Mouse (Mus musculus) forebrain, embryonic 11.5 days (tissue): Measurements from ENCODE around the gene Ampd3. TPM values are rescaled to one million over a fixed set of nuclear protein-coding genes. Genes with fewer than 3 reads are reported as not detected.
A peak's percentile ranks its signal among the peaks of the same experiment; 100 is the strongest.

Experiments
- ATAC-seq: fragments of 200-750 bp; cut with Nextera tagmentation; replicated peaks from 2 replicates; pipeline ENCODE4 v1.8.0; 2017; ENCODE audit warnings: moderate TSS enrichment; ENCODE audit not compliant: low FRiP score
- DNase-seq: peaks from one replicate; pipeline ENCODE4 v3.0.0-alpha.2; 2017; ENCODE audit warnings: low spot score
- H3K27ac ChIP-seq: fragments of 300-500 bp; sonication (generic); 2 replicates; pipeline ENCODE4 v1.5.1; 2014; ENCODE audit warnings: low read depth, low read length
- H3K27me3 ChIP-seq: fragments of 300-500 bp; sonication (generic); 2 replicates; pipeline ENCODE4 v1.6.1; 2014; ENCODE audit warnings: mild to moderate bottlenecking, low read length, mixed read lengths; ENCODE audit not compliant: control insufficient read depth, insufficient read depth
- H3K36me3 ChIP-seq: fragments of 300-500 bp; sonication (generic); 2 replicates; pipeline ENCODE4 v1.6.1; 2014; ENCODE audit warnings: mild to moderate bottlenecking, low read length, moderate library complexity, mixed read lengths; ENCODE audit not compliant: control insufficient read depth, insufficient read depth
- H3K4me1 ChIP-seq: fragments of 300-500 bp; sonication (generic); replicated peaks from 2 replicates; pipeline ENCODE4 v1.6.1; 2014; ENCODE audit warnings: low read length, mixed read lengths; ENCODE audit not compliant: control insufficient read depth, insufficient read depth
- H3K4me2 ChIP-seq: fragments of 300-500 bp; sonication (generic); 2 replicates; pipeline ENCODE4 v1.6.1; 2014; ENCODE audit warnings: low read depth, mild to moderate bottlenecking, low read length, moderate library complexity, mixed read lengths; ENCODE audit not compliant: severe bottlenecking
- H3K4me3 ChIP-seq: fragments of 300-500 bp; sonication (generic); 2 replicates; pipeline ENCODE4 v1.5.1; 2014; ENCODE audit warnings: low read depth, low read length
- H3K9ac ChIP-seq: fragments of 300-500 bp; sonication (generic); 2 replicates; pipeline ENCODE4 v1.6.1; 2014; ENCODE audit warnings: low read length
- H3K9me3 ChIP-seq: fragments of 300-500 bp; sonication (generic); 2 replicates; pipeline ENCODE4 v1.6.1; 2016; ENCODE audit warnings: low read length, mixed read lengths; ENCODE audit not compliant: control insufficient read depth
- WGBS: fragments of 180-500 bp; shearing (Covaris S2); extraction: QIAGEN DNeasy Blood & Tissue Kit; methylation state at CpG from one replicate; pipeline ENCODE4 v1.1.7; 2014; 5-methylcytosine and 5-hydroxymethylcytosine counted together
- polyA plus RNA-seq: library from polyadenylated mRNA; unstranded; fragments of >200 nt; fragmentation: Nextera tagmentation; extraction: Ambion mirVana; gene quantifications from 2 replicates; pipeline ENCODE4 v1.2.1, GENCODE M21; 2014

Ampd3 gene
- polyA plus RNA-seq, 1 experiment from 2014 or later, result 1.9 TPM

DNA sequence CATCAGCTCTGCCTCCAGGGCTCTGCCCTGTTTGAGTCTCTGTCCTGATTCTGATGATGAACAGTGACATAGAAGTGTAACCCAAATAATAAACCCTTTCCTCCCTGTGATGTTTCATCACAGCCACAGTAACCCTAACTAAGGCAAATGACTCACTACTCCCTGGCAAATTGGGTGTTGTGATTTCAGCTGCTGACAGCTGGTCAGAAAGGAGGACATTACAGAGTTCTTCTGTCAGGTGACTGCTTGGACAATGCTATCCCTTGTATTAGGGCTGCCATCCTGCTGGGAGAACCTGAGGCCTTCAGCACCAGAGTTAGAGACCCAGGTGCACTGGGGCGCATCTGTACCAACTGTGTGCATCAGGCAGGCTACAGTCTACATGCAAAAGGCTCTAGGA is 14.7 kb upstream of the Ampd3 start:
- H3K4me3 ChIP-seq, result no peak overlapping the region
- H3K27ac ChIP-seq, result no peak overlapping the region
- H3K4me2 ChIP-seq, result no peak overlapping the region
- ATAC-seq, result no peak
- no peaks in the 10 kb centered on the region for H3K9me3 ChIP-seq
- no peak overlapping the region for H3K9ac ChIP-seq
- H3K27me3 ChIP-seq, result no peaks in the 10 kb centered on the region
- H3K4me1 ChIP-seq, result no peaks in the 10 kb centered on the region
- H3K36me3 ChIP-seq, result no peaks in the 10 kb centered on the region
- DNase-seq, result no peak
- 84% methylated on average over 1 of the region's 1 CpGs for WGBS

- Histone ChIP-seq H3K36me3 (no peaks in the 10 kb centered on the region), H3K4me1 (no peaks in the 10 kb centered on the region), H3K4me3 (no peak overlapping the region), H3K9ac (no peak overlapping the region), H3K27me3 (no peaks in the 10 kb centered on the region), H3K9me3 (no peaks in the 10 kb centered on the region), H3K4me2 (no peak overlapping the region), H3K27ac (no peak overlapping the region)
- DNase-seq (no peak), ATAC-seq (no peak)
- WGBS, result 28% methylated on average over 5 of the region's 5 CpGs
These were observed 14.1 kb upstream of the Ampd3 start for GRCm38 (mm10) chr7:110753926-110754330.

DNA sequence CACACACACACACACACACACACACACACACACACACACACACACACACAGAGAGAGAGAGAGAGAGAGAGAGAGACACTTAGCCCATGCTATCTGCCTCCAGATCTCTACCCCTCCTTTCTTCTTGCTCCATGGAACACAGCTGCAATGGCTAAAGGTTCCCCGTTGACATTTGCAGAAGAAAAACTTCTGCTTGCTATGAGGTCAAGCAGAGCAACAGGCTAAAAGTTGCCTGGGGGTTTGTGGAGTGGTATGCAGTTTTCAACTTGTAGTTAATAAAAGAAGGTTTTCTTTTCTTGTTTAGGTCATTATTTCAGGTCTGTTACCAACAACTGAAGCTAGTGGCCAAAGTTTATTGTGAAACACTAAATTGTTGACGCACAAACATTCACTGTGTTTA is 11.6 kb upstream of the Ampd3 start:
- no peak overlapping the region for H3K9ac ChIP-seq
- H3K4me2 ChIP-seq, result no peak overlapping the region
- no peak for ATAC-seq
- DNase-seq, result no peak
- no peaks in the 10 kb centered on the region for H3K9me3 ChIP-seq
- H3K27ac ChIP-seq, result no peak overlapping the region
- H3K36me3 ChIP-seq, result no peaks in the 10 kb centered on the region
- WGBS, result 78% methylated on average over 2 of the region's 2 CpGs
- H3K4me1 ChIP-seq, result no peaks in the 10 kb centered on the region
- no peaks in the 10 kb centered on the region for H3K27me3 ChIP-seq
- no peak overlapping the region for H3K4me3 ChIP-seq

- Histone ChIP-seq H3K9me3 (no peaks in the 10 kb centered on the region), H3K27ac (no peak overlapping the region), H3K36me3 (no peaks in the 10 kb centered on the region), H3K4me3 (no peak overlapping the region), H3K4me2 (no peak overlapping the region), H3K9ac (no peak overlapping the region), H3K4me1 (no peaks in the 10 kb centered on the region), H3K27me3 (0 out of 2 replicates have a peak, but pooled peaks cover 2% of the 10 kb centered on the region)
- ATAC-seq (no peak), DNase-seq (no peak)
- WGBS, result 79% methylated on average over 5 of the region's 5 CpGs
These were observed 5.3 kb upstream of the Ampd3 start for GRCm38 (mm10) chr7:110762605-110763180.

DNA sequence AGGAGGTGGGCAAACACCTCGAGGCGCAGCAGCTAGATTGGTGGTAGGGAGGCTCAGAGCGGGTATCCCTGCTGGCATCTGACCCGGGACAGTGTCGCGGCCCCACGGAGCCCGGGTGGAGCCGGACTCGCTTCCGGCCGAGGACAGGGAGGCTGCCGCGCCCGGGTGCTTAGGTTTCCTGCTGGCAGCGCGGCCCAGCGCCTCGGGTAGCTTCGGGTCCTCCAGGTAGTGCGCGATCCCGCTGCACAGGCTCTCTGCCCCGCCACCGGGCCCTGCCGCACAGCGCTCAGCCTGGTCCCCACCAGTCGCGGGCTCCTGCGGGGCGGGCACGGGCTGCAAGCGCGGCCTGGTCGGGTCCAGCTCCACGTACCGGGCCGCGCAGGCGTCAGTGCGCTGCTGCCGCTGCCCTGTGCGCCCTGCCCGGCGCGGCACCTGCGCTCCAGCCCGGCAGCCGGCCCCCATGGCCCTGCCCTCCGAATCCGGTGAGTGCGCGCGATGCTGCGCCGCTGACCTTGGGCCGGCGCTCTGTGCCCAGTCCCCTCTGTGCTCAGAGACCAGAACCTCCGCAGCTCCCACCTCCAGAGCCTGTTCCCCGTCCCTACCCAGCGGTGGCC is 552 bp downstream of the Ampd3 start:
- H3K27me3 ChIP-seq, result peaks cover 12% of the 10 kb centered on the region
- DNase-seq, result peak; percentile 67
- H3K9me3 ChIP-seq, result no peaks in the 10 kb centered on the region
- peak overlapping the region; percentile 96 for H3K4me2 ChIP-seq
- no peaks in the 10 kb centered on the region for H3K36me3 ChIP-seq
- peak overlapping the region; percentile 50 for H3K4me3 ChIP-seq
- H3K27ac ChIP-seq, result no peak overlapping the region
- no peaks in the 10 kb centered on the region for H3K4me1 ChIP-seq
- ATAC-seq, result peak; percentile 55; the same call in 1 of the 2 replicates
- 0% methylated on average over 43 of the region's 61 CpGs for WGBS
- H3K9ac ChIP-seq, result peak overlapping the region; percentile 59

GRCm38 (mm10) chr7:110769094-110769493 is 1.1 kb downstream of the Ampd3 start:
- Histone ChIP-seq H3K9ac (peak overlapping the region; percentile 59), H3K4me2 (peak overlapping the region; percentile 96), H3K4me1 (no peaks in the 10 kb centered on the region), H3K4me3 (peak overlapping the region; percentile 50), H3K9me3 (no peaks in the 10 kb centered on the region), H3K27ac (no peak overlapping the region), H3K27me3 (peaks cover 12% of the 10 kb centered on the region), H3K36me3 (no peaks in the 10 kb centered on the region)
- no peak for ATAC-seq
- WGBS, result 53% methylated on average over 4 of the region's 4 CpGs
- no peak for DNase-seq

DNA sequence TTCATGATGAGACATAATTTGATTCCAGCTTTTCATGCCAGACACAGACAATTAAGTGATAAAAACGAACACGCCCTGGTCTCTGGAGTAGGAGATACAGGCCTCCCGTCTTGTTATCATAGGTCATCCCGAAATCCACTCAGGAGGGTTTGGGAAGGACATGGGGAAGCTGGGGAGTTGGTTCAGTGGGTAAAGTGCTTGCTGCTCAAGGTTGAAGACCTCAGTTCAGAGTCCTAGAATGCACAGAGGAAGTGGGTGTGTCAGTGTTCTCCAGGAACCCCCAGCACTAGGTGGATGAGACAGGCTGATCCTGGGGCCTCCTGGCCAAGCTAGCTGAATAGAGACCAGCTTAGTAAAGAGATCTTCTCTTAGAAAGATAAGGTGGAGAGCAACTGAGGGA is 2.9 kb downstream of the Ampd3 start:
- H3K4me3 ChIP-seq, result no peak overlapping the region
- no peak overlapping the region for H3K9ac ChIP-seq
- WGBS, result 94% methylated on average over 4 of the region's 4 CpGs
- no peak overlapping the region for H3K4me2 ChIP-seq
- peaks cover 12% of the 10 kb centered on the region for H3K27me3 ChIP-seq
- no peaks in the 10 kb centered on the region for H3K36me3 ChIP-seq
- H3K4me1 ChIP-seq, result no peaks in the 10 kb centered on the region
- ATAC-seq (no peak), DNase-seq (no peak)
- H3K9me3 ChIP-seq, result no peaks in the 10 kb centered on the region
- H3K27ac ChIP-seq, result no peak overlapping the region

GRCm38 (mm10) chr7:110772343-110772742 is 4.3 kb downstream of the Ampd3 start:
- 80% methylated on average over 3 of the region's 3 CpGs for WGBS
- Histone ChIP-seq H3K27ac (no peak overlapping the region), H3K27me3 (peaks cover 12% of the 10 kb centered on the region), H3K4me3 (no peak overlapping the region), H3K4me2 (no peak overlapping the region), H3K9me3 (no peaks in the 10 kb centered on the region), H3K9ac (no peak overlapping the region), H3K4me1 (no peaks in the 10 kb centered on the region), H3K36me3 (no peaks in the 10 kb centered on the region)
- ATAC-seq (no peak), DNase-seq (no peak)
